Mouse (Mus musculus): ENCODE measurements around the gene Arl8a.

GRCm38 (mm10) chr1:135198412-135198811 is 51.8 kb downstream of the Arl8a start:
- TF ChIP-seq GATA1 (IDR thresholded peaks at IDR 0.05; ENCODE audit: low read length) (no peak), TAL1 (IDR thresholded peaks at IDR 0.05; ENCODE audit: low read length) (no peak)
